Mouse (Mus musculus): ENCODE measurements at regions not wholly inside any gene's neighbourhood (a gene's known extent, or its start where the extent isn't known, plus 50 kb on each side); places are given as distances from the start of the nearest gene placed in this dataset.
"Not testable (repeated sequence)": the region's sequence is repeated elsewhere in the genome, so short reads cannot be mapped to it uniquely, and the experiment has no call there.

DNA sequence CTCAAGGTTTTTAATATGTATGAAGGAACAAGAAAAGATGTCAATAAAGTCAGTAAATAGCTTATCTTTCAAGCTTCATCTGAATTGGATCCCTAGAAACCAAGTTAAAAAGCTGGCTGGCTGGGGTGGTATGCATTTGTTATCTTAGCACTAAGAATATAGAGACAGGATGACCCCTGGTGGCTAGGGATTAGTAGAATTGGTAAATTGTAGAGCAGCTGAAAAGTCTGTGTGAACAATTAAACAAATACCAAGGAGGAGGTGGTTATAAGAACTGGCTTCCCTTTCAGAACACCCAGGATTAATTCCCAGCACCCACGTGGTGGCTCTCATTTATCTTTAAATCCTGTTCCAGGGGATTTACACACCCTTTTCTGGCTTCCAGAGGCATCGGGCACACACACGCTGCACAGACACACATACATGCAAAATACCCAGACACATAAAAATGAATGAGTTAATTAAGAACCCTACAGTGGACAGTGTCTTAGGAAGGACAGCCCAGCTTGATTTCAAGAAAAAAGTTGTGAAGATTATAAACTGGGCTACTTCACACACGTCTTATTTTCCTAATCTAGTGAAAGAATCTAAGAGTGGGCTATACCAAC, 170.5 kb downstream of the Pdzph1 start:
- peak; percentile 6 to 7 for DNase-seq (ENCODE audit: low spot score in 2 of 2)

DNA sequence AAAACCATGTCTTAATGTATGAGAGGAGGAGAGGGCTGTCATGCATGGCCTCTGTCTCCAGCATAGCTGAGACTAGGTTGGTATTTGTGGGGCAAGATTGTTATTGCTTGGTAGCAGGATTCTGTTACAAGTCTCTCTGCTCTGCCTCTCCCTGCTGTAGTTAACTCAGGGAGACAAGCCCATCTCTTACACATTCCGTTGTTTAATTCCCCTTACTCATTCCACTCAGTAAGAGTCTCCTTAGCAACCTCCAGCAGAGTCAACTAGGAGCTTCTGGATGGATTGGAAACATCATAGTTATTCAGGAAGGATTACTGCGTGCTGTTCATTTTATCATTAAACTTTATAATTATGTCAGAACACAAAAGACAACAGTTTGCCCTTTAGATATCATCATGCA, 171.8 kb downstream of the Pdzph1 start:
- DNase-seq (ENCODE audit: low spot score in 2 of 2), result no peak

DNA sequence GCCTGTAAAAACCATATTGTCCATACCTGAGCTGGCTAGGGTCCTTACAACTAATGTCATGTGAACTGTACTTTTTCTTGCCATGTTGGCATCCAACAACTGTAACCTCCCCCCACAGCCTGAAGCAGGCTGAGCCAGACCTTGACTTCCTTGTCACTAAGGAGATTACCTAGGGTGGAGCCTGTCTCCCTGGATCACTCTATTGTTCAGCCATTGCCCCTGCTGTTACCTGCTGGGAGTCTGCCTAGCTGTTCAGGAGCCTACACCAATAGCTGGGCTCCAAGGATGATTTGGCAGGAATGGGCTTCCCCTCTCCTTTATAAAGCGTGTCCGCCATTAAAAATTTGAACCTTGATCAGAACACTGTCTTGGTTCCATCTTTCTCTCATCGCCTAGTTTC, 215.7 kb downstream of the Pdzph1 start:
- not testable (repeated sequence) for DNase-seq (ENCODE audit: low spot score in 2 of 2)

DNA sequence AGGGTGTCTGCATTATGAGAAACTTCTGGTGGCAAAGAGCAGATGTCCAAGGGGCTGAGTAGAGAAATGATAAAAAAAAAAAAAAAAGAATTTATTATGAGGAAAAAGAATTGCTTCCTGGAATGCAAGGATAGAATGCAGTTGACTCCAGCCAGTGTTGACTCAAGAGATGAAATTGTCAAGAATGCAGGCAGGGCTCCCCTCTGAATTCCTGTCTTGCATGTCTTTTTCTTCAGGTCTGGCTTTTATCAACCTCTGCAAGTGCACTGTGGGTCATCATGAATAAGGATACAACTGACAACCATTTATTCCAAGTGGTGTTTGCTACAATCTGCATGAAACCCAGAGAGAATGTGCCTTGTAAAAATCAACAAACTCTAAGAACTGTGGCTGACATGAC, 217.6 kb downstream of the Pdzph1 start:
- no peak for DNase-seq (ENCODE audit: low spot score in 2 of 2)

DNA sequence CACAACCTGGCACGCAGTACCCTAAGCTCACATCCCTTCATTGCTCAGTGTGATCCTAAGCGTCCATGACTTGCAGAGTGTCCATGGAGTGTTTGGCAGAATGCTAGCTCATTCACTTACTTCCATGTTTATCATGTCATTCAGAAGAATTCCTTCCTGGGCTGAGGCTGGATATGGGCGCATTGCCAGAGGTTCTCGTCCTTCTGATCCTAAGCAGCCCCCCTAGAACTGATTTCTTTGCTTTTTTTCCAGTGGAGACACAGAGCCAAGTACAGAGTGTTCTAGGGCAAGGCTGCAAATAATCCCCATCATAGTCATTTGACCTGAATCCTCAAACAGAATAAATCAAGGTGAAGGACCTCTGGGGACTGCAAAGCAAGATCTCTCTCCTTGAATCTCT, 226.0 kb downstream of the Pdzph1 start:
- DNase-seq (ENCODE audit: low spot score in 2 of 2), result no peak

DNA sequence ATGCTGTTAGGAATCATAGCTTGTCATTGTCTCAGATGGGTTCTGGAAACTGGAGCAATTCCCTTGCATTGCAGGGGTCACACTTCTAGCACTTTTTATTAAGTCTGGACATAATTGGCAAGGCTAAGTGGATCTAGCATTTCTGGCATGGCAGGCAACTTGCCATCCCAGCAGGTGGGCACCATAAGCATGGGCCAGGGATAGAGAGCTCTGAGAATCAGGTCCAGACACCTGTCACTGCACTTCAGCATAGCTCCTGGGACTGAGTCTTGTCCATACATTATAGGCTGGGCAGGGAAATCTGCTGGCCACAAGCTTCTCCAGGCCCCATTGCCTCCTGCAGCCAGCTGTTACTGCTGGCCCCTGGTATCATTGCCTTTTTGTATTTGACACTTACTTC, 242.2 kb downstream of the Pdzph1 start:
- no peak for DNase-seq (ENCODE audit: low spot score in 2 of 2)

DNA sequence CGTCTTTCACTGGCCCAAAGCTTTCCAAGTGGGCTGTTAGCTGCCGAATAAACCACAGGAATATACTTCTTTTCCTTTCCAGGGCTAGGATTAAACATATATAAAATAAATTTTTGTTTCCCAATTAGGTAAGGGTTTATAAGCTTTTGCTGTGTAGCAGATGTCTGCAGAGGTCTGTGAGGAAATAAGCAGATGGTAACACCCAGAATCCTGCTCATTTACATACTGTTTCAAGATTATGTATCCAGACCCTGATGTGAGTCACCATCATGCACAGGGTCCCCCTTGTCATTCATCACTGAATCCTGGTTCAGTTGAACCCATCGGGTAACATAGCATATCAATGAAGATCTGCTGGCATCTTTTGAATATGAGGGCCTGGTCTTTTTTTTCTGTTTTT, 242.9 kb downstream of the Pdzph1 start:
- DNase-seq (ENCODE audit: low spot score in 2 of 2), result no peak

DNA sequence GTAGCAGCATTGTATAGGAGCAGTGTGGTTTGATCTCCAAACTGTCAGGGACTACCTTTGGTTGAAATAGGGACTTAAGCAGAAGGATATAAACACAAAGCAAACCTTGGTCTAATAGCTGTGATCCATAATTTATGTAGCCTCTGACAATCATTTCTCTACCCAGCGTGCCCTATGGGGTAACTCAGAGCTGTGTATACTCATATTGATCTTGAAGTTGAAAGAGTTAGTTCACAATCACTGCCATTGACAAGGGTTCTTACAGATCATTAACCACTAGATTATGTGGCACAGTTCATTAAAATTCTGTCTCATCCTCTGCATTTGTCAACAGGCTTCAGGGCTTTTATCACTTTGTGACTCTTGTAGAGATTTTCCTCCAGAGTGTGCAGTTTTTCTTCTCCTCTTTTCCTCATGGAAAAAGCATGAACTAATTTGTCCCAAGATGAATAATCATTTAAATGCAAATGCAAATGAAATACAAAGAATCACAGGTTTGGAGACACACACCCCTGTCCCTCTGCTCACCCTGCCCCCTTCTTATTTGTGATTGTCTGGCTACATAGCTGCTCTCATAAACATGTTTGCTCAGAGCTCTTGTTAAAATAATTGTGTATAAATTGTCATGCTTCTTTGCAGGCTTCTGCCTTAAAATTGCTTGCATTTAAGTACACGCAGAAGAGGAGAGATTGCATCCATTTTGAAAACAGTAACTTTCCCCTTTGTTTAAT, 280.3 kb downstream of the Pdzph1 start:
- no peak for DNase-seq (ENCODE audit: low spot score in 2 of 2)

DNA sequence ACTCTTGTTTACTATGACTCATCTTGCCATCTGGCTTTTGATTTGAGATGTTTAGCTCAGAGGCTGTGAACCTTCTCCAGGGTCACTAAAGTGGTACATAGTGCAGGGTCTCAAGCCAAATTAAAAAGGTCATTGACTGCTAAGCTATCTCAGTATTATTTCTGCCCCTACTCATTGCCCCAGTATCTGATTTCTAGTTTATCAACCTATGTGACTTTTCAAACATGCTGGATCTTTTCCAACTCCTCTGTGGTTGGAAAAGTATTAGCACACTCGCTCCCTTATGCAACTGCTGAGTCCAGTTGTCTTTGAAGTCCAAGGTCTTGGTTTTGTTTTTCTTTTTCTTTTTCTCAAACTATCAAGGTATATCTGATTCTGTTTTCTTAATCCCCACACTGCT, 301.0 kb downstream of the Pdzph1 start:
- DNase-seq (ENCODE audit: low spot score in 2 of 2), result no peak

DNA sequence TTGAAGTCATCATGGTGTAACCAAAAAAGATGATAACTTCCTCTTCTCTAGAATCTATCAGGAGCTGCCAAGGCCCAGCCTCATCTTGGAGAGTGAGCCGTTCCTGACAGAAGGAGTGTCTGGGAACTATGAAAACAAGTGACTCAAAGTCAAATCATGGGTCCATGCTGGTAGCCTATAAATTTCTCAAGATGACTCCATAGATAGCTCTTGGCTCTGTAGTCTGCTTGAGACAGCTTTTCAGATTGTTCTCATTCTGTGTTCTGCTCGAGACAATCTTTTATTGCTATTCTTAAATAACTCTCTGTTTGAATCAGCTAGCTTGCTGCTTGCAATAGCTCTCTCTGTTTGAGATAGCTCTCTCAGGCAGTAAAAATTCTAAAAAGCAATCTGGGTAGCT, 318.9 kb downstream of the Pdzph1 start:
- peak; percentile 4 to 9 for DNase-seq (ENCODE audit: low spot score in 2 of 2)

DNA sequence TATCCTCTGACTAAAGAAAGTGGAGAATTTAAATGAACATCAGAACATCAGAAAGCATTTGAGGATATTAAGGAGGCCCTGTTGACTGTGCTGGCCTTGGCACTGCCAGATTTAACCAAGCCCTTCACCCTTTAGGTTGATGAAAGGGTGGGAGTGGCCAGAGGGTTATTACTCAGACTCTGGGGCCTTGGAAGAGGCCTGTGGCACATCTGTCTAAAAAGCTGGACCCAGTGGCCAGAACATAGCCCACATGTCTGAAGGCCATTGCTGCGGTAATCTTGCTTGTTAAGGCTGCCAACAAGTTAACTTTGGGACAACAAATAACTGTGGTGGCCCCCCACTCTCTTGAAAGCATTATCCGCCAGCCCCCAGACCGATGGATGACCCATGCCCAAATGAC, 323.1 kb downstream of the Pdzph1 start:
- DNase-seq (ENCODE audit: low spot score in 2 of 2), result no peak

DNA sequence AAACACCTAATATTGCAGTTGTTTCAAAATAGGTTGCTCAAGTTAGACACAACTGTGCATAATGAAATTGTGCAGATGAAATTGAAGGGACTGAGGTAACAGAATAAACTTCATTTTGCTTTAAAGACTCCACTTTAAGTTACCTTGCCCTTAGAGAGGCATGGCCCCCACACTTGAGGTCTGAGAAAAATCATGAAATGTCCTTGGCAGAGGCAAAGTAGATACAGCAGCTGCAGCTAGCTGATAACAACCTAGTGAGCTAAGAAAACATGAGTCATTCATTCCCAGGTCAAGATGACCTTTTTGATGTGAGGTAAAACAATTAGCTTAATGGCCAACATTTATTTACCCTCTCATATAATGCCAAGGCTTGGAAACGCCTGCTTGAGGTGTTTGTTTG, 347.4 kb downstream of the Pdzph1 start:
- DNase-seq (ENCODE audit: low spot score in 2 of 2), result no peak

DNA sequence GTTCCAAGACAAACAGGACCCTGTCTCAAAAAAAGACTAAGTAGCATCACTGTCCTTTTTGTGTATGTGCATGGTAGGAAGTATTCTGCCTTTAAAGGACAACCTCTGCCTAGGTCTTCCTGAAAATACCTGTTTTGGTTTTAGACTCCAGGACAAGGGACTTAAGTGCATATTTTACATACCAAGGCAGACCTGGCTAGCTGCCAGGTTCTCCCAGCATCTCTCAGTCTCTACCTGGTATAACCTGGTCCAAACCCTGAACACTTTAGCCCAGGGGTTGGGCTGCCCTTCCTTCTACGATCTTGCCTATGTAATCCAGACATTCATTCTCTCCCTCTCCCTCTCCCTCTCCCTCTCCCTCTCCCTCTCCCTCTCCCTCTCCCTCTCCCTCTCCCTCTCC, 348.9 kb downstream of the Pdzph1 start:
- DNase-seq (ENCODE audit: low spot score in 2 of 2), result no peak

DNA sequence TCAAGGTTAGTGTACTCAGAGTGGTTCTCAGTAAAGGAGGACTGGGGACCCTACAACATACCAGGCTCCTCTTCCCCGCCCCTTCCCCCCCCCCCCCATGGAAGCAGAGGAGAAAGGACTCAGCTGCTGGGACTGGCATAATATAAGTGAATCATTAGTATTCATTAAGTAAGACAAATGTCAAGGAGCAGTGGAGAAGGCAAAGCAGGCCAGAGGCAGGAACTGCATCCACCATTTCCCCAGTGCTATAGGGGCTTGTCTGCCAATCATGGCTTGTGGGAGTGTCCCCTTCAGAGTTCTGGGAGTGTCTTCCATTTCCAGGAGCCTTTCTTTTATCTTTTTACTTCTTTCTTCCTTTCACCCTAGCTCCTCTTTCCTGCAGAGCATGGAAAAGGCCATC, 392.3 kb downstream of the Pdzph1 start:
- DNase-seq (ENCODE audit: low spot score in 2 of 2), result no peak

DNA sequence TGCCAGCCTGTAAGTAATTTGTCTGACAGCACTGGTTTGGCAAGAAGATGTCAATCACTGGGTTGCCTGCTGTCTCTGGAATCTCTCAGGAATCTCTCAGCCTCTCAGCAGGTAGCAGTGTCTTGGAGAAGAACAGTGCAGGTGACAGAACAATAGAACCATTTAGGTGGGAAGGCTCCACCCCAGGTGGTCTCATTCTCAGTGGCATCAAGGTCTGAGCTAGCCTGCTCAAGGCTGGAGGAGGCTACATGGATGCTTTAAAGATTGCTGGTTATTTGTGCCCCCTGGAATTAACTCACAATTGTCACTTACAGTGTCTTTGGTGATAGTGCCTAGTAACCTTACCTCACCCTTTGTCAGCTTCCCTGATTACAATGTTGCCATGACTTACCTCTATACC, 394.5 kb downstream of the Pdzph1 start:
- no peak for DNase-seq (ENCODE audit: low spot score in 2 of 2)

DNA sequence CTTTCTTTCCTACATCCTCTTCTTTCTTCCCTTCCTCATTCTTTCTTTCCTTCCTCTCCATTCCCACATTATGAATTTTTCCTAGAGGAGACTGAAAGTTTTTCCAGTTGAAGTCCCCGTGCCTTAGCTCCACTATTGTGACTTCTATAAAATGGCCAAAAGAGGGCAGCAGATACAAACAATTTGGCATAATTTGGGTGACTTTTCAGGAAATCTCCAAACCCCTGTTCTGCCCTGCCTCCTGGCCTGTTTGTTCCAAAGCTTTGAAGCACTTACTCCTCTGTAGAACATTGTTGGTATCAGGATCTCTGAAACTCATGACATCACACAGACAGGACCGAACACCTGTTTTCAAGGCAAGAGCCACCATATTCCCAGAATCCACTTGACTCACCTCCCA, 403.2 kb downstream of the Pdzph1 start:
- peak in 1 of 2 experiments; percentile 5 for DNase-seq (ENCODE audit: low spot score in 2 of 2)

DNA sequence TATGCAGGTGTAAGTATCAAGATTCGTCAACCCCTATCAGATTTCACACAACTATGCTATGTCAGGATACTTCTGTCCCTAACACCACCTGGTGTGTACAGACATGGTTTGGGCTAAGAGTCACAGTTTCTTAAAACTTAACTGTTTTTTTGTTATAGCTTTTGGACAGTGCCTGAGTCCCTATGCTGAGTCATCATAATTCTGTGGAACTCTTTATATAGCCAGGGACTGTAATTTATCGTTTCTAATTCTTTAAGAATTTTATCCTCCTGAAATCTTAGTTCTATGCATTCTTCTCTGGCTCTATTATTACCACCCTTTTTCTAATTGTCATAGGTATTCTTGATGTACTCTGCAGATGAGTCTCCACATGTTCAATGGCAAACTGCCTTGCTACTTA, 418.3 kb downstream of the Pdzph1 start:
- no peak for DNase-seq (ENCODE audit: low spot score in 2 of 2)

Data from left cerebral cortex, adult 18-20 months (tissue).